Mouse (Mus musculus) limb, embryonic 11.5 days (tissue): ENCODE data around the gene Gimap7. TPM values are rescaled to one million over a fixed set of nuclear protein-coding genes. Genes with fewer than 3 reads are reported as not detected.

Experiments used
- ATAC-seq: fragments of 200-750 bp; cut with Nextera tagmentation; 2 replicates; pipeline ENCODE4 v1.8.0; 2017; ENCODE audit warnings: low read depth; ENCODE audit not compliant: insufficient number of reproducible peaks, low FRiP score, low TSS enrichment
- DNase-seq: peaks from one replicate; pipeline ENCODE4 v3.0.0-alpha.2; 2015; ENCODE audit warnings: low spot score
- H3K27ac ChIP-seq: fragments of 300-500 bp; sonication (generic); replicated peaks from 2 replicates; pipeline ENCODE4 v1.5.1; 2014; ENCODE audit warnings: low read depth, mild to moderate bottlenecking, low read length
- H3K27me3 ChIP-seq: fragments of 300-500 bp; sonication (generic); 2 replicates; pipeline ENCODE4 v1.6.1; 2014; ENCODE audit warnings: mild to moderate bottlenecking, low read length, mixed read lengths; ENCODE audit not compliant: control insufficient read depth, insufficient read depth
- H3K36me3 ChIP-seq: fragments of 300-500 bp; sonication (generic); 2 replicates; pipeline ENCODE4 v1.6.1; 2014; ENCODE audit warnings: mild to moderate bottlenecking, low read length, moderate library complexity, mixed read lengths; ENCODE audit not compliant: control insufficient read depth, insufficient read depth
- H3K4me1 ChIP-seq: fragments of 300-500 bp; sonication (generic); 2 replicates; pipeline ENCODE4 v1.6.1; 2014; ENCODE audit warnings: low read length, mixed read lengths; ENCODE audit not compliant: control insufficient read depth, insufficient read depth
- H3K4me2 ChIP-seq: fragments of 300-500 bp; sonication (generic); 2 replicates; pipeline ENCODE4 v1.6.1; 2014; ENCODE audit warnings: low read depth, mild to moderate bottlenecking, moderate library complexity; ENCODE audit not compliant: severe bottlenecking
- H3K4me3 ChIP-seq: fragments of 300-500 bp; sonication (generic); 2 replicates; pipeline ENCODE4 v1.5.1; 2014; ENCODE audit warnings: low read depth, low read length
- H3K9ac ChIP-seq: fragments of 300-500 bp; sonication (generic); 2 replicates; pipeline ENCODE4 v1.6.1; 2014; ENCODE audit warnings: mild to moderate bottlenecking, low read length
- H3K9me3 ChIP-seq: fragments of 300-500 bp; sonication (generic); 2 replicates; pipeline ENCODE4 v1.6.1; 2016; ENCODE audit warnings: low read length; ENCODE audit not compliant: control insufficient read depth
- WGBS: fragments of 180-500 bp; shearing (Covaris S2); extraction: QIAGEN DNeasy Blood & Tissue Kit; methylation state at CpG from one replicate; pipeline ENCODE4 v1.1.7; 2014; 5-methylcytosine and 5-hydroxymethylcytosine counted together
- polyA plus RNA-seq: library from polyadenylated mRNA; unstranded; fragments of >200 nt; fragmentation: Nextera tagmentation; extraction: Ambion mirVana; gene quantifications from 2 replicates; pipeline ENCODE4 v1.2.1, GENCODE M21; 2014

Gene Gimap7
- polyA plus RNA-seq, 1 experiment from 2014 or later, result not detected

- no peaks in the 10 kb centered on the region for H3K27me3 ChIP-seq
- H3K4me2 ChIP-seq, result no peak overlapping the region
- no peaks in the 10 kb centered on the region for H3K36me3 ChIP-seq
- no peak overlapping the region for H3K4me3 ChIP-seq
- no peak for ATAC-seq
- H3K9me3 ChIP-seq, result no peaks in the 10 kb centered on the region
- H3K9ac ChIP-seq, result no peak overlapping the region
- no peak overlapping the region for H3K27ac ChIP-seq
- no peak for DNase-seq
- WGBS, result 52% methylated on average over 5 of the region's 5 CpGs
- H3K4me1 ChIP-seq, result no peaks in the 10 kb centered on the region
These were observed 18.0 kb upstream of the Gimap7 start for GRCm38 (mm10) chr6:48700251-48701075.

- 86% methylated on average over 7 of the region's 7 CpGs for WGBS
- H3K9me3 ChIP-seq, result no peaks in the 10 kb centered on the region
- no peak overlapping the region for H3K9ac ChIP-seq
- ATAC-seq (no peak), DNase-seq (no peak)
- H3K4me3 ChIP-seq, result no peak overlapping the region
- no peaks in the 10 kb centered on the region for H3K36me3 ChIP-seq
- no peak overlapping the region for H3K27ac ChIP-seq
- no peaks in the 10 kb centered on the region for H3K27me3 ChIP-seq
- H3K4me1 ChIP-seq, result no peaks in the 10 kb centered on the region
- no peak overlapping the region for H3K4me2 ChIP-seq
These were observed 16.3 kb upstream of the Gimap7 start for GRCm38 (mm10) chr6:48702146-48702545.

- H3K4me3 ChIP-seq, result no peak overlapping the region
- no peak overlapping the region for H3K9ac ChIP-seq
- no peak overlapping the region for H3K4me2 ChIP-seq
- no peaks in the 10 kb centered on the region for H3K4me1 ChIP-seq
- 63% methylated on average over 5 of the region's 5 CpGs for WGBS
- no peaks in the 10 kb centered on the region for H3K36me3 ChIP-seq
- H3K27ac ChIP-seq, result no peak overlapping the region
- no peaks in the 10 kb centered on the region for H3K27me3 ChIP-seq
- ATAC-seq (no peak), DNase-seq (no peak)
- no peaks in the 10 kb centered on the region for H3K9me3 ChIP-seq
These were observed 15.8 kb upstream of the Gimap7 start for GRCm38 (mm10) chr6:48702601-48703000.

- Histone ChIP-seq H3K4me2 (no peak overlapping the region), H3K9ac (no peak overlapping the region), H3K36me3 (no peaks in the 10 kb centered on the region), H3K27me3 (no peaks in the 10 kb centered on the region), H3K27ac (no peak overlapping the region), H3K9me3 (no peaks in the 10 kb centered on the region), H3K4me1 (no peaks in the 10 kb centered on the region), H3K4me3 (no peak overlapping the region)
- DNase-seq (no peak), ATAC-seq (no peak)
These were observed 14.3 kb upstream of the Gimap7 start for GRCm38 (mm10) chr6:48704146-48704545.

- H3K27me3 ChIP-seq, result no peaks in the 10 kb centered on the region
- no peak overlapping the region for H3K4me3 ChIP-seq
- no peak overlapping the region for H3K27ac ChIP-seq
- ATAC-seq, result no peak
- DNase-seq, result no peak
- H3K36me3 ChIP-seq, result no peaks in the 10 kb centered on the region
- no peaks in the 10 kb centered on the region for H3K4me1 ChIP-seq
- no peaks in the 10 kb centered on the region for H3K9me3 ChIP-seq
- H3K4me2 ChIP-seq, result no peak overlapping the region
- WGBS, result 57% methylated on average over 3 of the region's 3 CpGs
- no peak overlapping the region for H3K9ac ChIP-seq
These were observed 12.3 kb upstream of the Gimap7 start for GRCm38 (mm10) chr6:48706130-48706529.

- no peak overlapping the region for H3K4me2 ChIP-seq
- no peaks in the 10 kb centered on the region for H3K9me3 ChIP-seq
- H3K4me3 ChIP-seq, result no peak overlapping the region
- ATAC-seq (no peak), DNase-seq (no peak)
- H3K27me3 ChIP-seq, result no peaks in the 10 kb centered on the region
- no peak overlapping the region for H3K9ac ChIP-seq
- WGBS, result 91% methylated on average over 4 of the region's 4 CpGs
- H3K27ac ChIP-seq, result no peak overlapping the region
- no peaks in the 10 kb centered on the region for H3K4me1 ChIP-seq
- H3K36me3 ChIP-seq, result no peaks in the 10 kb centered on the region
These were observed 1.9 kb downstream of the Gimap7 start for GRCm38 (mm10) chr6:48720326-48720725.

GRCm38 (mm10) chr6:48723468-48723867 is 5.0 kb downstream of the Gimap7 start:
- DNase-seq, result no peak
- Histone ChIP-seq H3K9me3 (no peaks in the 10 kb centered on the region), H3K27me3 (no peaks in the 10 kb centered on the region), H3K36me3 (no peaks in the 10 kb centered on the region), H3K27ac (no peak overlapping the region), H3K9ac (no peak overlapping the region), H3K4me3 (no peak overlapping the region), H3K4me1 (no peaks in the 10 kb centered on the region), H3K4me2 (no peak overlapping the region)
- no peak for ATAC-seq
- WGBS, result 89% methylated on average over 8 of the region's 8 CpGs

- no peaks in the 10 kb centered on the region for H3K36me3 ChIP-seq
- 25% methylated on average over 1 of the region's 1 CpGs for WGBS
- ATAC-seq (no peak), DNase-seq (no peak)
- H3K9me3 ChIP-seq, result no peaks in the 10 kb centered on the region
- H3K4me2 ChIP-seq, result no peak overlapping the region
- no peak overlapping the region for H3K27ac ChIP-seq
- H3K4me1 ChIP-seq, result no peaks in the 10 kb centered on the region
- H3K4me3 ChIP-seq, result no peak overlapping the region
- H3K27me3 ChIP-seq, result no peaks in the 10 kb centered on the region
- H3K9ac ChIP-seq, result no peak overlapping the region
These were observed 7.1 kb downstream of the Gimap7 start for GRCm38 (mm10) chr6:48725476-48725875.

- no peaks in the 10 kb centered on the region for H3K27me3 ChIP-seq
- ATAC-seq (no peak), DNase-seq (no peak)
- H3K9ac ChIP-seq, result no peak overlapping the region
- H3K4me1 ChIP-seq, result no peaks in the 10 kb centered on the region
- no peak overlapping the region for H3K27ac ChIP-seq
- H3K36me3 ChIP-seq, result no peaks in the 10 kb centered on the region
- H3K4me3 ChIP-seq, result no peak overlapping the region
- H3K9me3 ChIP-seq, result no peaks in the 10 kb centered on the region
- no peak overlapping the region for H3K4me2 ChIP-seq
- 87% methylated on average over 5 of the region's 5 CpGs for WGBS
These were observed 9.3 kb downstream of the Gimap7 start for GRCm38 (mm10) chr6:48727761-48728160.
